Mouse (Mus musculus): ENCODE measurements around the gene Nfic. TPM values are rescaled to one million over a fixed set of nuclear protein-coding genes. Genes with fewer than 3 reads are reported as not detected.

Nfic gene
- polyA plus RNA-seq, 1 experiment from 2014 or later, result 29.2 TPM

- H3K4me1 ChIP-seq (replicated peaks; ENCODE audit: control insufficient read depth, insufficient read depth, low read length), result 0 out of 2 replicates have a peak, but pooled peaks cover 4% of the 10 kb centered on the region
- H3K27me3 ChIP-seq (replicated peaks; ENCODE audit: control insufficient read depth, insufficient read depth, low read length), result peaks cover 23% of the 10 kb centered on the region
- H3K9ac ChIP-seq (ENCODE audit: low read depth, low read length), result no peak overlapping the region
- H3K4me2 ChIP-seq (replicated peaks; ENCODE audit: low read depth), result no peak overlapping the region
- no peaks in the 10 kb centered on the region for H3K36me3 ChIP-seq (ENCODE audit: control insufficient read depth, insufficient read depth)
- TF ChIP-seq CTCF (IDR thresholded peaks at IDR 0.05; ENCODE audit: low read depth), result no peak
- WGBS, result 91% methylated on average over 8 of the region's 8 CpGs
- ATAC-seq, result no peak
- no peaks in the 10 kb centered on the region for H3K9me3 ChIP-seq (ENCODE audit: control insufficient read depth)
- no peak overlapping the region for H3K4me3 ChIP-seq (ENCODE audit: low read depth, low read length)
- no peak overlapping the region for H3K27ac ChIP-seq (ENCODE audit: low read depth, low read length)
Measured at GRCm38 (mm10) chr10:81427804-81428506, 27.5 kb downstream of the Nfic start.

GRCm38 (mm10) chr10:81427327-81427726, 28.1 kb downstream of the Nfic start:
- Histone ChIP-seq H3K4me3 (ENCODE audit: low read depth, low read length) (peak overlapping the region; percentile 50), H3K4me2 (replicated peaks; ENCODE audit: low read depth) (peak overlapping the region; percentile 72), H3K9me3 (ENCODE audit: control insufficient read depth) (no peaks in the 10 kb centered on the region), H3K9ac (ENCODE audit: low read depth, low read length) (0 out of 2 replicates have a peak overlapping the region, but pooled peaks have one; percentile 44), H3K36me3 (ENCODE audit: control insufficient read depth, insufficient read depth) (no peaks in the 10 kb centered on the region), H3K27me3 (replicated peaks; ENCODE audit: control insufficient read depth, insufficient read depth, low read length) (peaks cover 23% of the 10 kb centered on the region), H3K27ac (ENCODE audit: low read depth, low read length) (no peak overlapping the region), H3K4me1 (replicated peaks; ENCODE audit: control insufficient read depth, insufficient read depth, low read length) (0 out of 2 replicates have a peak, but pooled peaks cover 4% of the 10 kb centered on the region)
- no peak for TF ChIP-seq CTCF (IDR thresholded peaks at IDR 0.05; ENCODE audit: low read depth)
- ATAC-seq, result no peak
- 42% methylated on average over 3 of the region's 3 CpGs for WGBS

GRCm38 (mm10) chr10:81426897-81427296, 28.5 kb downstream of the Nfic start:
- no peaks in the 10 kb centered on the region for H3K36me3 ChIP-seq (ENCODE audit: control insufficient read depth, insufficient read depth)
- peak overlapping the region; percentile 44 for H3K9ac ChIP-seq (ENCODE audit: low read depth, low read length)
- H3K4me1 ChIP-seq (replicated peaks; ENCODE audit: control insufficient read depth, insufficient read depth, low read length), result 0 out of 2 replicates have a peak, but pooled peaks cover 4% of the 10 kb centered on the region
- no peaks in the 10 kb centered on the region for H3K9me3 ChIP-seq (ENCODE audit: control insufficient read depth)
- no peak for ATAC-seq
- H3K27me3 ChIP-seq (replicated peaks; ENCODE audit: control insufficient read depth, insufficient read depth, low read length), result peaks cover 23% of the 10 kb centered on the region
- no peak for TF ChIP-seq CTCF (IDR thresholded peaks at IDR 0.05; ENCODE audit: low read depth)
- under 1% methylated on average over 33 of the region's 38 CpGs for WGBS
- H3K4me3 ChIP-seq (ENCODE audit: low read depth, low read length), result peak overlapping the region; percentile 50
- H3K27ac ChIP-seq (ENCODE audit: low read depth, low read length), result no peak overlapping the region
- H3K4me2 ChIP-seq (replicated peaks; ENCODE audit: low read depth), result peak overlapping the region; percentile 72

GRCm38 (mm10) chr10:81426081-81426671, 29.3 kb downstream of the Nfic start:
- peak overlapping the region; percentile 44 for H3K9ac ChIP-seq (ENCODE audit: low read depth, low read length)
- H3K4me2 ChIP-seq (replicated peaks; ENCODE audit: low read depth), result peak overlapping the region; percentile 72
- H3K27me3 ChIP-seq (replicated peaks; ENCODE audit: control insufficient read depth, insufficient read depth, low read length), result peaks cover 20% of the 10 kb centered on the region
- 3% methylated on average over 22 of the region's 33 CpGs for WGBS
- peak overlapping the region; percentile 50 for H3K4me3 ChIP-seq (ENCODE audit: low read depth, low read length)
- no peaks in the 10 kb centered on the region for H3K36me3 ChIP-seq (ENCODE audit: control insufficient read depth, insufficient read depth)
- TF ChIP-seq CTCF (IDR thresholded peaks at IDR 0.05; ENCODE audit: low read depth), result no peak
- H3K27ac ChIP-seq (ENCODE audit: low read depth, low read length), result no peak overlapping the region
- H3K4me1 ChIP-seq (replicated peaks; ENCODE audit: control insufficient read depth, insufficient read depth, low read length), result 0 out of 2 replicates have a peak, but pooled peaks cover 4% of the 10 kb centered on the region
- H3K9me3 ChIP-seq (ENCODE audit: control insufficient read depth), result no peaks in the 10 kb centered on the region
- ATAC-seq, result no peak

- H3K4me2 ChIP-seq (replicated peaks; ENCODE audit: low read depth), result peak overlapping the region; percentile 72
- peaks cover 19% of the 10 kb centered on the region for H3K27me3 ChIP-seq (replicated peaks; ENCODE audit: control insufficient read depth, insufficient read depth, low read length)
- peak overlapping the region; percentile 28; the same call in 1 of the 2 replicates for H3K27ac ChIP-seq (ENCODE audit: low read depth, low read length)
- WGBS, result 39% methylated on average over 10 of the region's 10 CpGs
- H3K4me1 ChIP-seq (replicated peaks; ENCODE audit: control insufficient read depth, insufficient read depth, low read length), result no peaks in the 10 kb centered on the region
- no peak for TF ChIP-seq CTCF (IDR thresholded peaks at IDR 0.05; ENCODE audit: low read depth)
- 0 out of 2 replicates have a peak overlapping the region, but pooled peaks have one; percentile 11 for H3K4me3 ChIP-seq (ENCODE audit: low read depth, low read length)
- no peaks in the 10 kb centered on the region for H3K9me3 ChIP-seq (ENCODE audit: control insufficient read depth)
- H3K9ac ChIP-seq (ENCODE audit: low read depth, low read length), result no peak overlapping the region
- H3K36me3 ChIP-seq (ENCODE audit: control insufficient read depth, insufficient read depth), result peaks cover 2% of the 10 kb centered on the region; the same call in 1 of the 2 replicates
- ATAC-seq, result no peak
Measured at GRCm38 (mm10) chr10:81425236-81425850, 30.1 kb downstream of the Nfic start.
